Mouse (Mus musculus) monocyte, adult 2 months (primary cell): ENCODE measurements around the gene Pxylp1.

Experiments
- DNase-seq, 2 experiments: peaks; one replicate each; pipeline ENCODE4 v3.0.0; 2022; ENCODE audit warnings: low spot score in 2 of 2, low read depth in 1 of 2

Pxylp1 gene

DNA sequence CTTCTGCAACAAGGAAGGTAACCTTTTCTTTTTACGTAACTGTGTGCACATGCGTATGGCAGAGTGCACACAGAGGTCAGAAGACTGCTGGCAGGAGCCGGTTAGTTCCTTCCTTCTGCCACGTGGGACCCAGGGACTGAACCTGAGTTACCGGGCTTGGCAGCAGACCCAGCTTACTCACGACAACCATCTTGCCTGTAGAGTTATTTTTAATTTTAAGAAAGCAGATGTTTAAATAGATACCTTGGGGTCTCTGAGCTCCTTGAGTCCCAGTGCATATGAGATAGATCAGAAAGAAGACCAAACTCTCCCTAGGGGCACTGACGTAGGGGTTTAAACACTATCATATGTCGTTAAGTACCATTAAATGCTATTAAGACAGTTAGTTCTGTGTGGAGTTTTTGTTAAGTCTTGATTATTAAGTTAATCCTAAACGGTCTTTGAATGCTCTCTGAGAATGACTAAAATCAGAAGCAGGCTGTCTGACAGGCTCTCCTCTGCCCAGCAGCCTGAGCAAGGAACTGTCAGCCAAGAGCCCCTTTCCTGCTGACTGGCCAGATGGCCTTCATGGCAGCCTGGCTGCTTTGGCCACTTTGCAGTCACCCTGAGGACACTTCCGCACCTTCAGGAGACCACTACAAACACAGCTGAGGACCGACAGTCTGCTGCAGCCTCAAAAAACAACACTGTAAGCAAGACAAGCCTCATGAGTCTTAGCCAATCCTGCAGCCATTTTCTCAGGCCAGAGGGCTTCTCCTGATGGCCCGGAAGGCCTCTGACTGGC, 65.3 kb downstream of the Pxylp1 start:
- DNase-seq, result no peak

DNA sequence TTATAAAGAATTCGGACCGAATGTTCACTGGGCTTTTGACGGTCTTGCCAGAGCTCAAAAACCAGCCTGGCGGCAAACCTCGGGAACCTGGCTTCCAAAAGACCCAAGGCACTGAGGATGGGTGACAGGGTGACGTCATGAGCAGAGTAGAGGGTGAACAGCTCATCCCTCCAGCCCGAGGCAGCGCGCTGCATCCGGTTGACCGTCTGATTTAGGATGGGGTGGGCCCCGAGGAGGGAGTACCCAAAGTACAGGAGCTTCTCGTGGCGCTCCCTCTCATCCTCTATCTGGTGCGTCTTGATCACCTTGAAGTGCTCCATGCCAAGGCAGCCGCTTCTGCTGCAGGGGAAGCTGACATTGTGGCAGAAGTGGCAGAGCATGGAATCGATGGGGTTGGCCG, 67.6 kb downstream of the Pxylp1 start:
- no peak for DNase-seq

DNA sequence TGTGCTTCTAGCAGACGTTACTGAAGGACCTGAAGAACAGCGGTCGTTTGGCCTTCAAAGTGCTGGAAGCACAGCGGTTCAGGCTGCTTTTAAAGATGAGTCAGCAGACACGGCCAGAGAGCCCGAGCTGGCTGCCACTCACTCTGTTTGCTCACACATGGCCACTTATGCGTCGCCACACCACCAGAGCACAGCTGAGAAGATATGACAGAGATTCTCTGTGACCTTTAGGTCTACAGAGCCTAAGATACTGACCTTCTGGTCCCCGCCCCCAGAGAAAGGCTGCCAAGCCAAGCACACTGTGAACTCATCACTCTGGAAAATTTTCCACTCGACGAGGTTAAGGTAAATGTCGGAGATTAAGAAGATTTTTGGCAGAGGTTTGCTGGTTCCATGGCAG, 68.4 kb downstream of the Pxylp1 start:
- DNase-seq, result no peak

DNA sequence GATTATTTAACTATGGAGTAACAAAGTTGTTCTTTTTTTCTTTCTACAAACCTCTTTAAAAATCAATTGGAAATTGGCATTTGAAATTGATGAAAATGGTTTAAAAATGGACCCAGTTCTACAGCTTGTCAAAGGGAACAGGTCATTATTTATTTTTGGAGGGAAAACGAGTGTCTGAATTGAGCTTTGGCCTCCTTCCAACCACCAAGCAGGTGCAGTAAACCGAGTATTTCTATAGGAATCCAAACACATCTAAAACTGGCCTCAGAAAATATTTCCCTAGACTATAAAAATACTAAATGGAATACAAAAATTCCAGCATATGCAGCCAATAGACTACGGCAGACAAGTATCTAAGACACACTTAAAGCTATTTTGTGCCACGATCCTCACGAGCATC, 68.9 kb downstream of the Pxylp1 start:
- DNase-seq, result no peak

DNA sequence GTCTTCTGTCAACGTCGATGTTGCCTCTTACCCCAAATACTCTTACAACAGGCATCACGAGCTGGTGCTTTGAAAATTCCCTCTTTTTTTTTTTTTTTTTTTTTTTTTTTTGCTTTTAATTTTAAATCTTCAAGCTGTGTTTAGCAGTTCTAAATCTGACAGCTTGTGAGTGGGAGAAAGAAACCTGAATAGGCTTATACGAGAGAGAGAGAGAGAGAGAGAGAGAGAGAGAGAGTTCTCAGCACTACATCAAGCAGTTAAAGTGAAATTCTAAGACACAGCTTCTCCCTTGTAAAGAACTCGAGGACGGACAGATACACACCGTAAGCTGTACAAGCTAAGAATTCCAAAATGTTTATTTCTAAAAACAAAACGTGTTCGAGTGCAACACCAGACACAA, 69.5 kb downstream of the Pxylp1 start:
- no peak for DNase-seq

DNA sequence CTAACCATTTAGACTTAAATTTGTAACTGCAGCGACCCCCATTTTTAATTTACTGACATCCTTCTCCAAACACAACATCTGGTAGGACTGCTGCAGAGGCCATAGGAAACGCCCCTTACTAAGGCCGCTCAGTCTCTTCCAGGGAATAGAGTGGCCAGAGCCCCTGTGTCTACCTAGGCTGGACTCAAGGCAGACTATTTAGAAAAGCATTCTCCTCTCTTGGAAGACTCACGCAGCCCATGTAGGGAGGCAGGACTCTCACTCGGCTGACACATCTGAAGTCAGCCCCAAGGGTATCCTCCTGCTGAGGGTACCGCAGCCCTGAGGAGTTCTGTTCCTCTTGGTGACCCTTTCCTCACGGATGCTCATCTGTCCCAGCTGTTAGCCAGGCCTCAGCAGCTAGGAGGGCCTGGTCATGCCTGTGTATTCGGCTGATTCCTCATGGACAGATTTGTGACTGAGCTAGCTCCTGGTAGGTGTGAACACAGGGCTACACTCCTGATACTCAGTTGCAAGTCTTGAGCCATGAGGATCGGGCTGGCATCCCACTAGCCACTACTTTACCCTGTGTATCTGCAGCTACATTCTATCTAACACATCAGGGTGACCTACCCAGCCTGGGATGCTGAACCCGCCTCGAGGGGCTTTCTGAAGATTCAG, 73.5 kb downstream of the Pxylp1 start:
- DNase-seq, result no peak

DNA sequence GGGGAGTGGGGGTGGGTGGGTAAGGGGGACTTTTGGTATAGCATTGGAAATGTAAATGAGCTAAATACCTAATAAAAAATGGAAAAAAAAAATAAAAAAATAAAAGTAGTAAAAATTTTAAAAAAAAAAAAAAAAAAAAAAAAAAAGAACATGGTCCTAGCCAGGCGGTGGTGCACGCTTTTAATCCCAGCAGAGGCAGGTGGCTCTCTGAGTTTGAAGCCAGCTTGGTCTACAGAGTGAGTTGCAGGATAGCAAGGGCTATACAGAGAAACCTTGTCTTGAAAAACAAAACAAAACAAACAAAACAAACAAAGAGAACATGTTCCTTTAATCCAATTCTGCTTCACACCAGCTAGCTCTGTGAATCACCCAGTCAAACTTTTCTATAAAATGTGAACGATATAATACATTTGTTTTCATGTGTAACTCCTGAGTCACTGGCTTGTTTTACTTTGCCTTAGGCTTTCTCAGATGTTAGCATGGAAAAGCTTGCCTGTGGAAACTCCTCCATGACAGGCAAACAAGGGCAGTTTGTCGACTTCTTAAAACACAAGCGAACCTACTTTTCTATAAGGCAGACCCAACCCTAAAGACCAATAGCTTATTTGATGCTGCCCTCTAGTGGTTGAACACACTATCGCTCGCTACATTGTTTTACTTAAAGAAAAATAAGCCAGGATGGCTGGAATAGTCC, 74.2 kb downstream of the Pxylp1 start:
- no peak for DNase-seq

DNA sequence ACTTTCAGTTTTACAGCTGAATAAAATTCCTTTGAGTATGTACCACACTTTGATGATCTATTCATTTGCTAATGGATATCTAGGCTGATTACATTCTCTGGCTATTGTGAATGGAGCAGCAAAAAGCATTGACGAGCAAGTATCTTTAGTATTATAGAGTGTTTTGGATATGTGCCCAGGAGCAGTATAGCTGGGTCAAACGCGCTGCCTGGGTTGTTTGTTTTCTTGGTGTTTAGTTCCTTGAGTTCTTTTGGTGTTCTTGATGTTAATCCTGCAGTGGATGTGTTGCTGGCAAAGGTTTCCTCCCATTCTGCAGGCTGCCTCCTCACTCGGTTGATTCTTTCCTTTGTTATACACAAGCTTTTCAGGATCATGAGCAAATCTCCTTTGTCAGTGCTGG, 80.5 kb downstream of the Pxylp1 start:
- no peak for DNase-seq

DNA sequence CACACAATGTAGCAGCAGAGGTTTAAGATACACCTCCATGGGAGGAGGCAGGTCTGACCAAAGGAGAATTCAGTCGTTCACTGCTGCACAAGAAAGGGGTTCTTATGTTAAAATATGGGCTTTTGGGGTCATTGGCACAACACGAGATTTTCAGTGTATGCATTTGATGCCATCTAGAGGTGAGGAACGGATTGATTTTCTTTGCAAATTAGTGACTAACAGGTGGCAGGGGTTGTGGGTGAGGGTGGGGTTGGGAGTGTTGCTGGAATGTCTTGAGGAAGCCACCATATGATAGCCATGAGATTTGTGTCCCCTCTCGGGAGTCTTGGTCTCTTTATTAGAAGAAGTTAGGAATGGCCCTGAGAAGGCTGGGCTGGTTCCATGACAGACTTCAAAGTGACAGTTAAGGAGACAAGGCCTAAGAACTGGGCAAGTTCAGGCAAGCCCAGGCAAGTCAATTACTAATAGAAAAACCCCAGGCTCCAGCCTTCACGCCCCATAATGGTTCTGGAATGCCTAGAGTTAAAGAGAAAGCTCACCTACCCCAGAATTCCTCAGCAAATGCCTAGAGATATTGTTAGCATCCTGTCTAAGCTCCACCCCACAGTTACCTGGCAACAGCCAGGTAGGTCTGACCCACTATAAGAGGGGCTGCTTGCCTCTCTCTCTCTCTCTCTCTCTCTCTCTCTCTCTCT, 92.2 kb downstream of the Pxylp1 start:
- no peak for DNase-seq

DNA sequence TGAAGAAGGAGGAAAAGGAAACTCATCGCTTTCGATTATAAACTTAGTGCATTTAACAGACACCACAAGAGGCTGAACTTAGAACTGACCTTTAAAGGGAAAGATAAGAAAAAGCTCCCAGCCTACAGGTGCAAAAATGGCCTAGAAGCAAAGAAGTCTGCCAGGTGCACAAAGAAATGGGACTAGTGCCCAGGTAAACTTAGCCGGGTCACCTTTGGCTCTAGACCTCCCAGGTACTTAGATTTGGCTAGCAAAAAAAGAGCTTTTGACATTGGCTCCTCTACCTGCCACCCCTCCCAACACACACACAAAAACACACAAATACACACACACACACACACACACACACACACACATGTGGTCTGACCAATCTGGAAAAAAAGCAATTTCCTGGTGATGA, 95.2 kb downstream of the Pxylp1 start:
- no peak for DNase-seq

DNA sequence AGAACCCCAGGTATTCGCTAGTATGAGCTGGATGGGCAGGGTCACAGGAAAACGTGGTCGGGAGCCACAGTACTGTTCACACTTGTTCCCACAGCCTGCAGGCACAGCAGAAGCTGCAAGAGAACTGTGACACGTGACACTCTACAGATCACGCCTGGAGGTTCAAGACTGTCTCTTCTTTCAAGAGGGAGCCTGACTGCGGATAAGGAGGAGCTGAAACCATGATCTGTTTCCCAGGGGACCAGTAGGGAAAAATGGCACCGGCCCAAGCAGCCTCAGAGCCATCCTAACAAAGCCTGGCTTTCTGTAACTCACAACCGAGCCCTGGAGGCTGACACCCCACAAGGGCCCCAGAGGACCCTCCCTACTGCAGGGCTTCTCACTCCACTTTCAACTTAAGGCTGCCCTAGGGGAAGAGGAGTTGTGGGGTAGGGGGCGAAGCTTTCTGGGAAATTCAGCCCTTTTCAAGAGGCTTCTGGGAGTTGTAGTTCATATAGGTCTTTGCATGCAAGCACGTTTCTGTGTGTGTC, 97.0 kb downstream of the Pxylp1 start:
- DNase-seq, result no peak

DNA sequence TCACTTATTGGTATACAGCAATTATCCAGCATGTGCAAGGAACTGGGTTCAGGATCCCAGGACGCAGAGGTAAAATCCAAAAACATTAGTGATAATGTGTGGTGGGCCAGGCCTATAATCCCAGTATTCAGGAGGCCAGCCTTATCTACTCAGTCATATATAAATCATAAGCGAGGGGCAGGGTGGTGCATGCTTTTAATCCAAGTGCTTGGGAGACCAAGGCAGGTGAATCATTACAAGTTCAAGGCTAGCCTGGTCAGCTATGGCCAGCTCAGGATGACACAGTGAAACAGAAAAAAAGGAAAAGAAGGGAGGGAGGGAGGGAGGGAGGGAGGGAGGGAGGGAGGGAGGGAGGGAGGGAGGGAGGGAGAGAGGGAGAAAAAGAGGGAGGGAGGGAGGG, 97.9 kb downstream of the Pxylp1 start:
- no peak for DNase-seq

DNA sequence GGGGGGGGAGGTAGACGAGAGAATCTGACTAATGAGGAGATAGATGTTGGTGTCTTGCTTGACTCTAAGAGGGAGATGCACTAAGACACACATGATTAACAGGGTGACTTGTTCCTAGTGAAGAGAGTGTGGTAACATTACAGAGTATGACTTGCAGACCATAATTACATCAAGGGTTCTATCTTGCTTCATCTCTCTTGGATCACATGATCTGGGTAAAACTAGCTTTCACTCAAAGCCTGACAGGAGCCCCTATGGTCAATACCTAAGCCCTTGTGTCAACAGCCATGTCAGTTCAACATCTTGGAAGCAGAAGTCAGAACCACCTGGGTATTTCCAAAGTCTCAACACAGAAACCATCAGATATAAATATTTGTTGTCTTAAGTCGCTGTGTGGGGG, 99.9 kb downstream of the Pxylp1 start:
- DNase-seq, result no peak

DNA sequence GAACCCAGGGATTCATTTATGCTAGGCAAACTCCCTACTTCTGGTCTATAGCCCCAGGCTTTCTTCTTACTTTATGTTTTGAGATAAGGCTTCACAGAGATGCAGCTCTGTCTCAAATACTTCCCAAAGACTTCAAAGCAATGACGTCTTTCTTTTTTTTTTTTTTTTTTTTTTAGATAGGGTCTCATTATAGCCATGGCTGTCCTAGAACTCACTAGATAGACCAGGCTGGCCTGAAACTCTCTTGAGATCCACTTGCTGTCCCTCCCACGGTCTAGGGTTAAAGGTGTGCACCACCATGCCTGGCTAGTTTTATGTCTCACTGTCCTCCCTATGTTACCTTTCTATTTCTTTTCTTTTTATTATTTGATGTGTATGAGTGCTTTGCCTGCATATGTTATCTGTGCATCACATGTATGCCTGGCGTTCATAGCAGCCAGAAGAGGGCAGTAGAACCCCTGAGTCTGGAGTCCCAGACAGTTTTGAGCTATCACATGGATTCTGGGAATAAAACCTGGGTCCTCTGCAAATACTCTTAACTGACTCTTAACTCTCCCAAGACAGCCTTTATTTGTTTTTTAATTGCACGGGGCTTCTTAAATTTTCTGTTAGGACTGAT, 102.0 kb downstream of the Pxylp1 start:
- DNase-seq, result no peak

DNA sequence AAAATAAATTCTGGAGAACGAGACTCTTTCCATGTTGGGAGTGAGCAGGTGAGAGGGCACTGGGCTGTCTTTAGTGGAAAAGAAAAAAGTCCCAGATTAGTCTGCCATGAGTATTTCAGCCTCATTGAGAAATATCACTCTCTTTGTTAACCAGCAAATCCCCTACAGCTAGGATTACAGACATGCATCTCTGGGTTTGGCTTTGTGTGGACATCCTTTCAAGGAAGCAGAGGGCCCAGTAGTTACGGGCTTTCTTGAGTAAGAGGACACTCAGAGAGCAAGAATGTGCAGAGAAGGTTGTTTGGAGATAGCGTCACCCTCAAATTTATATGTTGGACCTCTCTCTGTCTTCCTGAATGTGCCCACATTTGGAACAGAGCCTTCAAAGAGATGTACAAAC, 102.6 kb downstream of the Pxylp1 start:
- no peak for DNase-seq

DNA sequence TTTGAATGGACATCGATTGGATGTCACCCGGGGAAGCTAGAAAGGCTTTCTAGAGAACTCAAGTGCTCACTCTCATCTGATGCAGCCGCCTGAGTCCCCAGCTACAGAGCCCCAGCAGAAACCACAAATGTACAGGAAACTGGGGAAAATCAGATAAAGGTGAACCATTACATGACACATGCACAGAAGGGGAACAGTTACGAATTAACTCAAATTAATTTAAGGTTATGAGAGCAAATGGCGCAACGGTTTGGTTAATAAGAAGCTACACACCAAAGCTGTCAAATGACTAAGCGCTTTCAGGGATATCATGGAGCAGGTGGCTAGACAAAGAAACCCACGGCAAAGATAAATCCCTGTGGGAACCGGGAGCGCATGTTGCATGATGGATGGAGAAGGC, 104.7 kb downstream of the Pxylp1 start:
- no peak for DNase-seq

DNA sequence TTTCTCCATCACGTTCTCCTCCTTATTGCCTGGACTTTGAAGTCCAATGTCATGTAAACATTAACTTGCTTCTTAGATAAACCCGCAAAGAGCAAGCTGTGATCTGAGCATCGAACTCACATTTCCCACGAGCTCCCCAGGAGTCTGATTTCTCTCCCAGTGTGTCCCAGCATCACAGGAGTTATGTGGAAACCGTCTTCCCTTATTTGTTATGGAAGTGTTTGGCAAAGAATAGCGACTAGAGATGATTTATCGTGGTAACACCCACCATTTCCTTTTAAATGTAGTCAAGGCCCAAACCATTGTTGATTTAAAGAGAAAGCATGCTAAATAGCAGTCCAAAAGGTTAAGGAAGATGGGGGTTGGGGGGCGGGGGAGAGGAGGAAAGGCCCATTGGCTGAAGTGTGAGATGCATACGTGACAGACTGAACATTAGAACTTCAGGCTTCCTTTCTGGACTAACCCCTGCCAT, 106.6 kb downstream of the Pxylp1 start:
- no peak for DNase-seq

DNA sequence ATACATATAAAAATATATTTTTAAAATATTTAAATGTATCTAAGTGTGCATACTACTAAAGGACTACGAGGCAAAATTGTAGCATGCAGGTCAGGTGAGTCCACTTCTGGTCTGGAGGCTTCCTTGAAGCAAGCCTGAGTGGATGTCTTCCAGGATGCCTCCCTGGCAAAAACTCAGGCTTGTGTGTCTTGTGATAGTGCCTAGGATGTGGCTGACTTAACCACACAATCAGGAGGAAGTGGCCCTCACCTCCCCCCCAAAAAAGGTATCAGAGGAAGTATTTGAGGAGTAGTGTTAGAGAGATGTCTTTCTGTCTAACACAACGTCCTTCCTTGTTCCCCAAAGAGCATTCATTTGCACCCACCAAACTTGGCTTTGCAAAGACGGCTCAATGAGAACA, 107.3 kb downstream of the Pxylp1 start:
- no peak for DNase-seq

DNA sequence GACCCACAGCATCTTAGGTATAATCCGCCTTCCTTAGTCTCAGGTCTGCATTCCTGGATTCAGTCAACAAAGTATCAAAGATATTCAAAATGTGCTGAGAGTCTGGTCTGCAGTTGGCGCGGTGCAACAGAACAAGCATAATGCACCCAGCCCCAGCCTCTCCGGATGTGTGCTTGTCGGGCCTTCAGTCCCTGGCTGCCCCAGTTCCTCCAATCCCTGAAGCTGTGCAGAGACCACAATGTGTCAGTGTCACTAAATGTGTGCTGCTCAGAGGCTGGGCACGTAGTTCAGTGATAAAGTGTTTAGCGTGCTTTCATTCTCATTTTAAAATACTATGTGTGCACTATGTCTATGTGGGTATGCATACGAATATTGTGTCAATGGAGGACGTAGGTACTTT, 108.8 kb downstream of the Pxylp1 start:
- no peak for DNase-seq

DNA sequence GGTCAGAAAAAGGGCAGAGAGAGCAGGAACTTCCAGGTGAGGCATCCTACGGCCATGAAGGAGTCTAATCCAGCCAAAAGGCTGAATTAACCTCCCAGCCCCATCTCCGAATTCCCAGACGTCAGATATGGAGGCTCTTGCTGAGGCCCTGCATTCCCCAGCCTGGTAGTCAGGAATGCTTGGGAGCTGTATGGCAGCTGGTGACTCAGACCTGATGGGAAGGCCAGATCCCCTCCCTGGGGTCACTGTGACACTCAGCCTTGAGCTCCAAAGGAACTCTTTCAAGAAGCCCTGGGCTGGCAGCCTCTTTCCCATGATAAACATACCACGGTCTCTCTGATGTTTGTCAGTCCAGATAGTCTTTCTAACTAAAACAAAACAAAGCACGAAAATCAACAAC, 109.2 kb downstream of the Pxylp1 start:
- no peak for DNase-seq

DNA sequence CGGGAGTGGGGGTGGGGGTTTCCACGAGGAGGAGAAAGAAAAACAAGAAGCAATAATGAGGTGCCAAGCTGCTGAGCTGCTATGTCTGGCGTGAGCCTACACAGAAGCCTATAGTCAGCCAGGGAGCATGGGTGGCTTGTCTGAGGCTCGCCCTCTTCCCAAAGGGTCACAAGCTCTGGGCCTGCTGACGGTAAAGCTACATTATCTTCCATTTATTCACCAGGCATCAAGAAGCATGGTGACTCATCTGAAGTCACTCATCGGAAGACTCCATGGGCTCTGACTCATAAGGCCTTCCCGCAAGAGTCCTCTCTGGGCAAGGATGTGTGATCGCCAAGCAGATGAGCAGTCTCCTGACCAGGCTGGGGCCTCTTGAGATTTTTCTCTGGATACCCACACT, 110.4 kb downstream of the Pxylp1 start:
- DNase-seq, result no peak
